Mouse (Mus musculus): ENCODE measurements around the gene Slit3. TPM values are rescaled to one million over a fixed set of nuclear protein-coding genes. Genes with fewer than 3 reads are reported as not detected.
A peak's percentile ranks its signal among the peaks of the same experiment; 100 is the strongest.

Slit3 gene
- polyA plus RNA-seq, 1 experiment from 2014 or later: 2.3 TPM

- no peak overlapping the region for H3K4me3 ChIP-seq (ENCODE audit: low read depth, low read length)
- WGBS: 44% methylated on average over 5 of the region's 5 CpGs
- H3K27me3 ChIP-seq (replicated peaks; ENCODE audit: control insufficient read depth, insufficient read depth, low read length): no peaks in the 10 kb centered on the region
- H3K4me1 ChIP-seq (ENCODE audit: control insufficient read depth, insufficient read depth, low read length): no peaks in the 10 kb centered on the region
- no peaks in the 10 kb centered on the region for H3K9me3 ChIP-seq (replicated peaks; ENCODE audit: control insufficient read depth, low read length)
- H3K36me3 ChIP-seq (ENCODE audit: control insufficient read depth, insufficient read depth, low read length): no peaks in the 10 kb centered on the region
- no peak overlapping the region for H3K9ac ChIP-seq (ENCODE audit: low read length)
- no peak overlapping the region for H3K27ac ChIP-seq (ENCODE audit: low read depth, low read length)
- no peak for ATAC-seq
- H3K4me2 ChIP-seq (ENCODE audit: low read length): no peak overlapping the region
- DNase-seq (ENCODE audit: low spot score): no peak
Measured at GRCm38 (mm10) chr11:35393815-35394214, 272.8 kb downstream of the Slit3 start.

- Histone ChIP-seq H3K27me3 (replicated peaks; ENCODE audit: control insufficient read depth, insufficient read depth, low read length) (no peaks in the 10 kb centered on the region), H3K9me3 (replicated peaks; ENCODE audit: control insufficient read depth, low read length) (no peaks in the 10 kb centered on the region), H3K27ac (ENCODE audit: low read depth, low read length) (no peak overlapping the region), H3K4me1 (ENCODE audit: control insufficient read depth, insufficient read depth, low read length) (no peaks in the 10 kb centered on the region), H3K4me3 (ENCODE audit: low read depth, low read length) (no peak overlapping the region), H3K36me3 (ENCODE audit: control insufficient read depth, insufficient read depth, low read length) (no peaks in the 10 kb centered on the region), H3K9ac (ENCODE audit: low read length) (no peak overlapping the region), H3K4me2 (ENCODE audit: low read length) (no peak overlapping the region)
- no peak for DNase-seq (ENCODE audit: low spot score)
- WGBS: 64% methylated on average over 8 of the region's 8 CpGs
- ATAC-seq: no peak
Measured at GRCm38 (mm10) chr11:35395376-35395775, 274.4 kb downstream of the Slit3 start.

GRCm38 (mm10) chr11:35398353-35398752, 277.3 kb downstream of the Slit3 start:
- ATAC-seq (no peak), DNase-seq (ENCODE audit: low spot score) (no peak)
- H3K4me2 ChIP-seq (ENCODE audit: low read length): no peak overlapping the region
- no peaks in the 10 kb centered on the region for H3K36me3 ChIP-seq (ENCODE audit: control insufficient read depth, insufficient read depth, low read length)
- H3K4me1 ChIP-seq (ENCODE audit: control insufficient read depth, insufficient read depth, low read length): no peaks in the 10 kb centered on the region
- no peak overlapping the region for H3K9ac ChIP-seq (ENCODE audit: low read length)
- no peak overlapping the region for H3K27ac ChIP-seq (ENCODE audit: low read depth, low read length)
- no peaks in the 10 kb centered on the region for H3K27me3 ChIP-seq (replicated peaks; ENCODE audit: control insufficient read depth, insufficient read depth, low read length)
- no peaks in the 10 kb centered on the region for H3K9me3 ChIP-seq (replicated peaks; ENCODE audit: control insufficient read depth, low read length)
- no peak overlapping the region for H3K4me3 ChIP-seq (ENCODE audit: low read depth, low read length)
- 81% methylated on average over 5 of the region's 5 CpGs for WGBS

GRCm38 (mm10) chr11:35403516-35403915, 282.5 kb downstream of the Slit3 start:
- Histone ChIP-seq H3K4me3 (ENCODE audit: low read depth, low read length) (no peak overlapping the region), H3K9me3 (replicated peaks; ENCODE audit: control insufficient read depth, low read length) (no peaks in the 10 kb centered on the region), H3K27ac (ENCODE audit: low read depth, low read length) (no peak overlapping the region), H3K4me1 (ENCODE audit: control insufficient read depth, insufficient read depth, low read length) (peaks cover 3% of the 10 kb centered on the region; the same call in 1 of the 2 replicates), H3K36me3 (ENCODE audit: control insufficient read depth, insufficient read depth, low read length) (no peaks in the 10 kb centered on the region), H3K27me3 (replicated peaks; ENCODE audit: control insufficient read depth, insufficient read depth, low read length) (no peaks in the 10 kb centered on the region), H3K9ac (ENCODE audit: low read length) (no peak overlapping the region), H3K4me2 (ENCODE audit: low read length) (no peak overlapping the region)
- no peak for DNase-seq (ENCODE audit: low spot score)
- ATAC-seq: no peak
- WGBS: 88% methylated on average over 9 of the region's 9 CpGs

GRCm38 (mm10) chr11:35406045-35406444, 285.0 kb downstream of the Slit3 start:
- no peak overlapping the region for H3K9ac ChIP-seq (ENCODE audit: low read length)
- no peak overlapping the region for H3K4me2 ChIP-seq (ENCODE audit: low read length)
- H3K4me3 ChIP-seq (ENCODE audit: low read depth, low read length): no peak overlapping the region
- DNase-seq (ENCODE audit: low spot score) (no peak), ATAC-seq (no peak)
- no peaks in the 10 kb centered on the region for H3K36me3 ChIP-seq (ENCODE audit: control insufficient read depth, insufficient read depth, low read length)
- no peaks in the 10 kb centered on the region for H3K27me3 ChIP-seq (replicated peaks; ENCODE audit: control insufficient read depth, insufficient read depth, low read length)
- 12% methylated on average over 3 of the region's 3 CpGs for WGBS
- no peaks in the 10 kb centered on the region for H3K9me3 ChIP-seq (replicated peaks; ENCODE audit: control insufficient read depth, low read length)
- H3K4me1 ChIP-seq (ENCODE audit: control insufficient read depth, insufficient read depth, low read length): peaks cover 3% of the 10 kb centered on the region; the same call in 1 of the 2 replicates
- no peak overlapping the region for H3K27ac ChIP-seq (ENCODE audit: low read depth, low read length)

GRCm38 (mm10) chr11:35406522-35406921, 285.5 kb downstream of the Slit3 start:
- Histone ChIP-seq H3K9me3 (replicated peaks; ENCODE audit: control insufficient read depth, low read length) (no peaks in the 10 kb centered on the region), H3K4me3 (ENCODE audit: low read depth, low read length) (no peak overlapping the region), H3K9ac (ENCODE audit: low read length) (no peak overlapping the region), H3K27me3 (replicated peaks; ENCODE audit: control insufficient read depth, insufficient read depth, low read length) (no peaks in the 10 kb centered on the region), H3K4me2 (ENCODE audit: low read length) (no peak overlapping the region), H3K27ac (ENCODE audit: low read depth, low read length) (no peak overlapping the region), H3K4me1 (ENCODE audit: control insufficient read depth, insufficient read depth, low read length) (peaks cover 3% of the 10 kb centered on the region; the same call in 1 of the 2 replicates), H3K36me3 (ENCODE audit: control insufficient read depth, insufficient read depth, low read length) (no peaks in the 10 kb centered on the region)
- DNase-seq (ENCODE audit: low spot score) (peak; percentile 43), ATAC-seq (no peak)
- WGBS: 41% methylated on average over 6 of the region's 6 CpGs

GRCm38 (mm10) chr11:35407341-35408154, 286.5 kb downstream of the Slit3 start:
- ATAC-seq (peak; percentile 88), DNase-seq (ENCODE audit: low spot score) (peak; percentile 95)
- no peaks in the 10 kb centered on the region for H3K9me3 ChIP-seq (replicated peaks; ENCODE audit: control insufficient read depth, low read length)
- H3K27ac ChIP-seq (ENCODE audit: low read depth, low read length): no peak overlapping the region
- H3K9ac ChIP-seq (ENCODE audit: low read length): no peak overlapping the region
- no peaks in the 10 kb centered on the region for H3K27me3 ChIP-seq (replicated peaks; ENCODE audit: control insufficient read depth, insufficient read depth, low read length)
- H3K36me3 ChIP-seq (ENCODE audit: control insufficient read depth, insufficient read depth, low read length): no peaks in the 10 kb centered on the region
- H3K4me2 ChIP-seq (ENCODE audit: low read length): no peak overlapping the region
- H3K4me3 ChIP-seq (ENCODE audit: low read depth, low read length): no peak overlapping the region
- WGBS: 43% methylated on average over 12 of the region's 12 CpGs
- H3K4me1 ChIP-seq (ENCODE audit: control insufficient read depth, insufficient read depth, low read length): peaks cover 3% of the 10 kb centered on the region; the same call in 1 of the 2 replicates

GRCm38 (mm10) chr11:35410431-35410830, 289.4 kb downstream of the Slit3 start:
- H3K4me3 ChIP-seq (ENCODE audit: low read depth, low read length): no peak overlapping the region
- no peak overlapping the region for H3K4me2 ChIP-seq (ENCODE audit: low read length)
- no peaks in the 10 kb centered on the region for H3K9me3 ChIP-seq (replicated peaks; ENCODE audit: control insufficient read depth, low read length)
- WGBS: 77% methylated on average over 3 of the region's 3 CpGs
- no peak overlapping the region for H3K9ac ChIP-seq (ENCODE audit: low read length)
- ATAC-seq: no peak
- H3K4me1 ChIP-seq (ENCODE audit: control insufficient read depth, insufficient read depth, low read length): peaks cover 3% of the 10 kb centered on the region; the same call in 1 of the 2 replicates
- no peaks in the 10 kb centered on the region for H3K27me3 ChIP-seq (replicated peaks; ENCODE audit: control insufficient read depth, insufficient read depth, low read length)
- no peaks in the 10 kb centered on the region for H3K36me3 ChIP-seq (ENCODE audit: control insufficient read depth, insufficient read depth, low read length)
- no peak for DNase-seq (ENCODE audit: low spot score)
- H3K27ac ChIP-seq (ENCODE audit: low read depth, low read length): no peak overlapping the region

- WGBS: 41% methylated on average over 9 of the region's 9 CpGs
- Histone ChIP-seq H3K27ac (ENCODE audit: low read depth, low read length) (no peak overlapping the region), H3K9me3 (replicated peaks; ENCODE audit: control insufficient read depth, low read length) (no peaks in the 10 kb centered on the region), H3K4me1 (ENCODE audit: control insufficient read depth, insufficient read depth, low read length) (peaks cover 3% of the 10 kb centered on the region; the same call in 1 of the 2 replicates), H3K4me2 (ENCODE audit: low read length) (no peak overlapping the region), H3K4me3 (ENCODE audit: low read depth, low read length) (no peak overlapping the region), H3K27me3 (replicated peaks; ENCODE audit: control insufficient read depth, insufficient read depth, low read length) (no peaks in the 10 kb centered on the region), H3K36me3 (ENCODE audit: control insufficient read depth, insufficient read depth, low read length) (no peaks in the 10 kb centered on the region), H3K9ac (ENCODE audit: low read length) (no peak overlapping the region)
- DNase-seq (ENCODE audit: low spot score): no peak
- ATAC-seq: peak; percentile 40; the same call in 1 of the 2 replicates
Measured at GRCm38 (mm10) chr11:35415768-35416401, 294.9 kb downstream of the Slit3 start.
